Mouse (Mus musculus) kidney, embryonic 14.5 days (tissue): Measurements from ENCODE around the gene Sac3d1. TPM values are rescaled to one million over a fixed set of nuclear protein-coding genes. Genes with fewer than 3 reads are reported as not detected.

Source experiments
- ATAC-seq: fragments of 200-750 bp; cut with Nextera tagmentation; 2 replicates; pipeline ENCODE4 v1.8.0; 2017; ENCODE audit warnings: moderate number of reproducible peaks, mild to moderate bottlenecking, moderate TSS enrichment, moderate library complexity; ENCODE audit not compliant: low FRiP score, low TSS enrichment
- H3K27ac ChIP-seq: fragments of 300-500 bp; sonication (generic); 2 replicates; pipeline ENCODE4 v1.5.1; 2014; ENCODE audit warnings: low read depth, mild to moderate bottlenecking, low read length, moderate library complexity, mixed read lengths
- H3K27me3 ChIP-seq: fragments of 300-500 bp; sonication (generic); 2 replicates; pipeline ENCODE4 v1.6.1; 2014; ENCODE audit warnings: mild to moderate bottlenecking, low read length; ENCODE audit not compliant: control insufficient read depth, insufficient read depth
- H3K36me3 ChIP-seq: fragments of 300-500 bp; sonication (generic); 2 replicates; pipeline ENCODE4 v1.6.1; 2014; ENCODE audit warnings: low read length, mixed read lengths; ENCODE audit not compliant: control insufficient read depth, insufficient read depth
- H3K4me1 ChIP-seq: fragments of 300-500 bp; sonication (generic); 2 replicates; pipeline ENCODE4 v1.6.1; 2014; ENCODE audit warnings: low read length, mixed read lengths; ENCODE audit not compliant: control insufficient read depth, insufficient read depth
- H3K4me2 ChIP-seq: fragments of 300-500 bp; sonication (generic); replicated peaks from 2 replicates; pipeline ENCODE4 v1.6.1; 2014; ENCODE audit warnings: low read depth, mild to moderate bottlenecking, low read length
- H3K4me3 ChIP-seq: fragments of 300-500 bp; sonication (generic); 2 replicates; pipeline ENCODE4 v1.5.1; 2014; ENCODE audit warnings: mild to moderate bottlenecking, low read length
- H3K9ac ChIP-seq: fragments of 300-500 bp; sonication (generic); 2 replicates; pipeline ENCODE4 v1.6.1; 2014; ENCODE audit warnings: low read depth, mild to moderate bottlenecking, low read length, moderate library complexity
- H3K9me3 ChIP-seq: fragments of 300-500 bp; sonication (generic); 2 replicates; pipeline ENCODE4 v1.6.1; 2016; ENCODE audit warnings: low read length; ENCODE audit not compliant: control insufficient read depth
- WGBS: fragments of 180-500 bp; shearing (Covaris S2); extraction: QIAGEN DNeasy Blood & Tissue Kit; methylation state at CpG from one replicate; pipeline ENCODE4 v1.1.7; 2014; 5-methylcytosine and 5-hydroxymethylcytosine counted together
- polyA plus RNA-seq: library from polyadenylated mRNA; unstranded; fragments of >200 nt; fragmentation: Nextera tagmentation; extraction: Ambion mirVana; gene quantifications from 2 replicates; pipeline ENCODE4 v1.2.1, GENCODE M21; 2014

Sac3d1 gene
- polyA plus RNA-seq, 1 experiment from 2014 or later, result 56.1 TPM

DNA sequence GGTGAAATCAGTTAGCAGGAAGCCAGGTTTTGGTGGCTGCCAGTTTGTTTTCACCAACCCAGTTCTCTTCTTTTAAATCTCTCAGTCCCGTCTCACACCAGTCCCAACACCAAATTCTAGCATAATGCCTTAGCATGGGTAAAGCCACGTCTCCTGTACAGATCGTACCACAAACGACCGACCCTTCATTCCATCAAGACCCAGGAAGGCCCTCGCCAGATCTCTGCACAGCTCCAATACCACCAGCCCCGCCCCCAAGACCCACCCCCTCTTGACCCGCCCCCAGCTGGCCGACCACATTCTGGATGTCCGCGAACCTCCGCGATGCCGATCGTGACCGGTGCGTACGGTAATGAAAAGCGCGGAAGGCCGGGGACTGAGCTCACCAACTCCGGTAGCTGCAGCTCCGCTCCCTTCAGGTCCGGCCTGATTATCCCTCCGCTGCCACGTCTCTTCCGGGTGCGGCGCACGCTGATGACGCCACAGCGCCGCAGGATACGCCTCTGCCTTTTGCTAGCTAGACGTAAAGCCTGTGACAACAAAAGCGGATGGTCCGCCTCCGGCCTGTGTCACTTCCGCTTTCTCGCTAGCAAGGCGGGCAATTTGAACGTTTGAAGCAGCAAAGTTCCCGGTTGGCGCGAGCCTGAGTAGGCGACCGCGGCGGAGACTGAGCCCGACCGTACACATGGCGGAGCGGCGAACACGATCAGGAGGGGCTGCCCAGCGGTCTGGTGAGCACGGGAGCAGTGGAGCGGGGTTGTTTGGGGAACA is 33.8 kb downstream of the Sac3d1 start, which contains the start of the genes Zfpl1 and Cdca5:
TSS of gene Zfpl1 (minus strand) at position 479 of the 771 bp plus-strand sequence.
TSS of gene Cdca5 (plus strand) at position 506 of the 771 bp plus-strand sequence.
- Histone ChIP-seq H3K27me3 (no peaks in the 10 kb centered on the region), H3K4me2 (peak within 1 kb of the TSS; percentile 90), H3K9ac (peak within 1 kb of the TSS; percentile 76), H3K9me3 (no peaks in the 10 kb centered on the region), H3K4me1 (peaks cover 14% of the 10 kb centered on the region), H3K36me3 (peaks cover 54% of the 10 kb centered on the region), H3K27ac (peak within 1 kb of the TSS; percentile 71), H3K4me3 (peak within 1 kb of the TSS; percentile 71)
- ATAC-seq, result peak; percentile 90
- under 1% methylated on average over 58 of the region's 58 CpGs for WGBS

DNA sequence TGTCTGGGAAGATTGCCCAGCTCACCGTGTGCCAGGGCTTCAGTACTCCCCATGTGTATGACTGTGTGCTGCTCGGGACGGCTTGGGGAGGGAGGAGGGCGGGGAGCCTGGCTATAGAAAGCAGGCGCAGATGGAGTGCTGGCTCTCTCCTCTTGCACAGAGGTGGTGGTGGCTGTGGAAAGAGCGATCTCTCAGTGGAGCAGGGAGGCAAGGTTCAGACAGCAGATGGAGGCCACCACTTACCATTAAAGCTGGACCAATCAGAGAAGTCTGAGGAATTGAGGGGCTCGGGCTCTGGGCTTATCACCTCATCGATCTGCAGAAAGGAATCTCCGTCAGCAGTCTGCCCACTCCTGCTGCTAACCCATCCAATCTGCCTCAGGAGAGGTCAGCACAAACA is 36.3 kb downstream of the Sac3d1 start, which contains the start of gene Gm28374:
TSS of gene Gm28374 (minus strand) at position 101 of the 400 bp plus-strand sequence.
- 90% methylated on average over 9 of the region's 9 CpGs for WGBS
- no peak within 1 kb of the TSS for H3K27ac ChIP-seq
- H3K4me1 ChIP-seq, result peaks cover 14% of the 10 kb centered on the region
- H3K9ac ChIP-seq, result no peak within 1 kb of the TSS; the same call in 1 of the 2 replicates
- H3K4me2 ChIP-seq, result no peak within 1 kb of the TSS
- no peak within 1 kb of the TSS for H3K4me3 ChIP-seq
- no peaks in the 10 kb centered on the region for H3K27me3 ChIP-seq
- no peak for ATAC-seq
- peaks cover 33% of the 10 kb centered on the region for H3K36me3 ChIP-seq
- no peaks in the 10 kb centered on the region for H3K9me3 ChIP-seq

DNA sequence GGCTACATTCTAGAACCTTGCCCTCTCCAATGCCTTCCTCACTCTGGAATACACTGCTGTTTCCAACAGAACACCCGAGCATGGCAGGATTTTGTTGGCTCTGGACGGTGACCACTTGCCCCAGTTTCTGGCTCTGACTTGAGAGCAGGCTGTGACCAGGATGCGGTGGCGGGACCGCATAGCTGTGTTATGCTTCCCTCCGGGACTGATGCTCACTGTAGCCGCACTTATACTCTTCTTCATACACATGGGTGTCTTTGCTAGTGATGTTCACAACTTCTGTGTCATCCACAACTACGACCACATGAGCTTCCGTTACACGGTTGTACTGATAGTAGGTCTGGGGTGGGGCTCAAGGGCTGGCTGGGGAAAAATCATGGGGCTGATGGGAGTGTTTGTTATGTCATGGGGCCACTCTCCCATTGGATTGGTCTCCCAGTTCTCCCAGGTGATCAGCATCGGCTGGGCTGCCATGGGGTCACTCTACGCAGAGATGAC is 38.4 kb downstream of the Sac3d1 start, which contains the start of gene Tmem262:
TSS of gene Tmem262 (plus strand) at position 51 of the 498 bp plus-strand sequence.
- no peaks in the 10 kb centered on the region for H3K9me3 ChIP-seq
- H3K36me3 ChIP-seq, result peaks cover 24% of the 10 kb centered on the region
- ATAC-seq, result no peak
- H3K4me1 ChIP-seq, result peaks cover 17% of the 10 kb centered on the region
- H3K4me3 ChIP-seq, result no peak within 1 kb of the TSS
- no peak within 1 kb of the TSS for H3K9ac ChIP-seq
- WGBS, result 92% methylated on average over 12 of the region's 12 CpGs
- no peak within 1 kb of the TSS for H3K4me2 ChIP-seq
- no peak within 1 kb of the TSS for H3K27ac ChIP-seq
- H3K27me3 ChIP-seq, result no peaks in the 10 kb centered on the region

DNA sequence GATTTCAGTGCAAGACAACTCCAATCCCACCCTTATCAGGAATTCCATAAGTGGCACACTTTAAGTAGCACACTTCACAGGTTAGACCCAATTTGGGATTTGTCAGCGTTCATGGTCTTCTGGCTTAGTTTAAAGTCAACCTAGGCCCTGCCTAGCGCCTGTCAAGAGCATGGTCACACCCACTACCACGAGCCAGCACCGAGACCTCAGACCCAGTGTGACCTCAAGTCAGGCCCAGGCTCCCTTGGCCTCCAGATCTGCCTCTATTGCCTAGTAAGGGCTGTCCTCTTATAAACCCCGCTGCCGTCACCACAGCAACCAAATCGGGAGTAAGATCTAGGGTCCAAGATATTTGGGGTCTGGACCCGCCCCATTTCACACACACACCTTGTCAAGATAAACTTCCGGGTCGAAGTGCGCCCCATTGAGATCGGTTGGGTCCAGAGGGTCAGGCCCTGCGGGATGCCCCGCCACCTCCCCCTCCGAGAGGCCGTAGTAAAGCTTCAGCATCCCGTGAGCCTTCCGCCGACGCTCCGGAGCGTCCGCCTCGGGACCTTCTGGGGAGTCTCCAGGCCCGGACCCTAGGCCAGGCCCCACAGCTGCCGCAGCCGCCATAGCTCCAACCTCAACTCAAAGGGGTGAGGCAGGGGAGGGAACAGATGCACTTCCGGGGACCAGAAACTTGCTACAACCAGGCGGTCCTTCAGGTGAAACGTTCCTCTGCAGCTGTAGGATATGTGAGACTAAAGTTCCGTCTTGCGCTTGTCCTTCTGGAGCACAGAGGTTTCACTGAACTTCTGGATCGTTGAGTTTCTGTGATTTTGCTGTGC is 41.7 kb downstream of the Sac3d1 start, which contains the start of gene Vps51:
TSS of gene Vps51 (minus strand) at position 668 of the 830 bp plus-strand sequence.
- peak within 1 kb of the TSS; percentile 91 for H3K4me2 ChIP-seq
- WGBS, result under 1% methylated on average over 33 of the region's 33 CpGs
- H3K27me3 ChIP-seq, result no peaks in the 10 kb centered on the region
- peak within 1 kb of the TSS; percentile 88 for H3K4me3 ChIP-seq
- H3K9ac ChIP-seq, result peak within 1 kb of the TSS; percentile 79
- H3K4me1 ChIP-seq, result peaks cover 7% of the 10 kb centered on the region
- H3K27ac ChIP-seq, result peak within 1 kb of the TSS; percentile 86
- ATAC-seq, result peak; percentile 78
- no peaks in the 10 kb centered on the region for H3K9me3 ChIP-seq
- H3K36me3 ChIP-seq, result peaks cover 33% of the 10 kb centered on the region

DNA sequence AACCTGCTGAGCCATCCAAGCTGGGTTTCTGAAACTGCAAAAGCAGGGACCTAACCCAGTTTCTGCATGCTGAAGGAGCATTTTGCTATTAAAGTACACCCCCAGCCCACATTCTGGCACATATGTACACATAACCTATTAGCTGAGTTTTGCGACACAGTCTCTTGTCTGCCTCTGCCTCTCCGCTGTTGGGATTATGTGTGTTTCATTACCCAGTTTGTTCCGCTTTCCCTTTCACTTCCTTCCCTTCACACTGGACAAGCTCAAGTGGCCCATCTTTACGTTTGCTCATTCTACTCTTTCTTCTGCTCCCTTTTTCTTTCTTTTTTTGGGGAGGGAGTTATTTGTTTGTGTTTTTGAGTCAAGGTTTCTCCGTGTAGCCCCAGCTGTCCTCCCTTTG is 44.6 kb downstream of the Sac3d1 start:
- no peaks in the 10 kb centered on the region for H3K27me3 ChIP-seq
- peaks cover 43% of the 10 kb centered on the region for H3K36me3 ChIP-seq
- H3K9me3 ChIP-seq, result no peaks in the 10 kb centered on the region
- no peak for ATAC-seq
- no peak overlapping the region for H3K4me3 ChIP-seq
- H3K27ac ChIP-seq, result no peak overlapping the region
- H3K4me1 ChIP-seq, result peaks cover 7% of the 10 kb centered on the region
- H3K9ac ChIP-seq, result no peak overlapping the region
- H3K4me2 ChIP-seq, result no peak overlapping the region
- 90% methylated on average over 5 of the region's 5 CpGs for WGBS

DNA sequence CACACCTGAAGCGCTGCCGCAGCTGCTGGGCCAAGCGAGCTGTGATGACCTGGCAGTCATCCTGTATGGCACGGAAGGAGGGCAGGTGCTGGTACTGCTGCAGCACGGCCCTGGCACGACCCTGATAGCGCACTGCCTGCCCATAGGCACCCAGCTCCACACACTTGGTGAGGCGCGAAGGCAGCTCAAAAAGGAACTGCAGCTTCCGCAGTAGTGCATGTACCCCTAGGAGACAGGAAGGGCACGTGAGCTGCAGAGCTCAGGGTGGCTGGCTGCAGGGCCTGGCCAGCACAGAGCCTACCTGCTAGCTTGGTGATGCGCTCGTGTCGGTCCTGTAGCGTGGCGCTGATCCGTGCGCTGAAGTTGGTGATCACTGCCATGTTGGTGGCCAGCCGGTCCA is 47.2 kb downstream of the Sac3d1 start:
- ATAC-seq, result no peak
- H3K4me2 ChIP-seq, result no peak overlapping the region
- no peak overlapping the region for H3K27ac ChIP-seq
- no peak overlapping the region for H3K9ac ChIP-seq
- H3K9me3 ChIP-seq, result no peaks in the 10 kb centered on the region
- no peak overlapping the region for H3K4me3 ChIP-seq
- 94% methylated on average over 19 of the region's 19 CpGs for WGBS
- peaks cover 46% of the 10 kb centered on the region for H3K36me3 ChIP-seq
- H3K27me3 ChIP-seq, result no peaks in the 10 kb centered on the region
- H3K4me1 ChIP-seq, result peaks cover 19% of the 10 kb centered on the region

DNA sequence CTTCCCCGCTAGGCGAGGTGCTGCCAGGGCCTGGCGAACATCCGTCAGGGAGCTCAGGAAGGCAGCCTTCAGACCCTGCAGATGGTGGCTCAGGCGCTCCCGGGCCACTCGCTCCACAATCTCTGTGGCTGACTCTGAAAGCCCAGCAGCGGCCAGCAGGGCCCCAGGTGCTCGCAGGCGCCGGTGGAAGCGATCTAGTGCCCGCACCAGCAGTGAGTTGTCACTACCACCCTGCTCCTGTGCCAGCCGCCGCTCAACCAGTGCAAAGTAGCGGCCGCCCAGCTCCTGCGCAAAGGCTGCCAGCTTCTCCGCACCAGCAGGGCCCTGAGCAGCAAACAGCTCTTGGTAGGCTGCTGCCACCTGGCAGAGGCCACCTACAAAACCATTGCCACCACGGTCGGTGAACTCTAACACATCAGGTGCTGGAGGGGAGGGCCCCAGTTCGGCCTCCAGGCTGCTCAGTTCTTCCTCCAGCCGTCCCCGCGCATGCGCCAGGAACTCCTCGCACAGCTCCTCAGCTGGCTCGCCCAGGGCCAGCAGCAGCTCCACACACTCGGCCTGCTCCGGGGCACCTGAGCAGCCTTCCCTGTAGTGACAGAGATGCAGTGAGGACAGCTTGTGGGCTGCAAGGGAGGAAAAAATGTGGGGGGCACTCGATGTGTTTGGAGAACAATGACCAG is 47.7 kb downstream of the Sac3d1 start:
- Histone ChIP-seq H3K27ac (no peak overlapping the region), H3K4me3 (no peak overlapping the region), H3K9me3 (no peaks in the 10 kb centered on the region), H3K27me3 (no peaks in the 10 kb centered on the region), H3K9ac (no peak overlapping the region), H3K4me1 (peaks cover 17% of the 10 kb centered on the region), H3K36me3 (peaks cover 46% of the 10 kb centered on the region), H3K4me2 (no peak overlapping the region)
- ATAC-seq, result no peak
- whole genome bisulfite sequencing, result 92% methylated on average over 31 of the region's 31 CpGs

DNA sequence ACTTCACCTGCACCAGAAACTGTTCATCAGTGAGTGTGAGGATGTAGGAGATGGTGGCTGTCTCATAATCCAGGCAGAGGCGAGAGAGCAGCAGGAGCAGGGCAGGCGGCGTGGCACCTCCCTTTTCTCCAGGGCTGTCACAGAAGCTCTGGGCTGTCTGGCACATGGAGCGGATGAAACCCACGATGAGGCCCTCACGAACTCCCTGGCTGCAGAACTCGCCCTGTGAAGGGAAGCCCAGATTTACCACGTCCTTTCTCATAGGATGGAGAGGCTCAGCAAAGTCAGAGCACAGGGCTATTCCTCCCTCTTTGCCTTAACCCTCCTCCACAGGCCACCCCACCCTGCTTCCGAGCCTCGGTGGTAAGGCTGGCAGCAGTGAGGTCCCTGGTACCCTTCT is 48.6 kb downstream of the Sac3d1 start:
- H3K9ac ChIP-seq, result no peak overlapping the region
- no peaks in the 10 kb centered on the region for H3K27me3 ChIP-seq
- no peak overlapping the region for H3K4me3 ChIP-seq
- H3K4me1 ChIP-seq, result peaks cover 17% of the 10 kb centered on the region
- 94% methylated on average over 10 of the region's 10 CpGs for WGBS
- no peak overlapping the region for H3K4me2 ChIP-seq
- no peak for ATAC-seq
- no peaks in the 10 kb centered on the region for H3K9me3 ChIP-seq
- no peak overlapping the region for H3K27ac ChIP-seq
- H3K36me3 ChIP-seq, result peaks cover 47% of the 10 kb centered on the region
